Mouse (Mus musculus) kidney, adult 9 months (tissue): ENCODE measurements at regions not wholly inside any gene's neighbourhood (a gene's known extent, or its start where the extent isn't known, plus 50 kb on each side); places are given as distances from the start of the nearest gene placed in this dataset.
"Not testable (repeated sequence)": the region's sequence is repeated elsewhere in the genome, so short reads cannot be mapped to it uniquely, and the experiment has no call there.

Experiments used
- DNase-seq: peaks from one replicate; pipeline ENCODE4 v3.0.0; 2022

DNA sequence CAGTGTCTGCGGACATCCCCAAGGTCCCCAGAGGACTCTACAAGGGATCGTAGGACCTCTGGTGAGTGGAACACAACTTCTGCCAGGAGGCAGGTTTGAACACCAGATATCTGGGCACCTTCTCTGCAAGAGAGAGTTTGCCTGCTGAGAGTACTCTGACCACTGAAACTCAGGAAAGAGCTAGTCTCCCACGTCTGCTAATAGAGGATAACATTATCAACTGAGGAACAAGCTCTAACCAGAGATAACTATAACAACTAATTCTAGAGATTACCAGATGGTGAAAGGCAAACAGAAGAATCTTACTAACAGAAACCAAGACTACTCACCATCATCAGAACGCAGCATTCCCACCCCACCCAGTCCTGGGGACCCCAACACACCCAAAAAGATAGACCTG, 415.1 kb downstream of the Sis start:
- DNase-seq, result not testable (repeated sequence)

DNA sequence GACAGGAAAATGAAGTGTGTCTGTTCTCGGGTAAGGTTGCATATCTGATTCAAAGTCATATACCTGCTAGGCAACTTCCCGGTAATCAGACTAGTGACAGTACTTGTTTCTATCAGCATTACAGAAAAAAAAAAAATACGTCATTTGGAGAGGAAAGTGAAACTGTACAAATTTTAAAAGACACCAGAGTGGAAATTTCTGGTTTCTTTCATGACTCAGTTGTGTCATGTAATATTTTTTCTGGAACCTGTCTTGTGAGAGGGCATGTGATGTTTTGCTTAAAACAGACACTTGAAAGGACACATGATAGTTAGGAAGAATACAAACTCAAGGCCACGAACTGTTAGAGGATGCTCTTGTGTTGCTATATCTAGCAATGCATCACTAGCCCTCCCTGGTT, 433.7 kb downstream of the Sis start:
- DNase-seq, result no peak

DNA sequence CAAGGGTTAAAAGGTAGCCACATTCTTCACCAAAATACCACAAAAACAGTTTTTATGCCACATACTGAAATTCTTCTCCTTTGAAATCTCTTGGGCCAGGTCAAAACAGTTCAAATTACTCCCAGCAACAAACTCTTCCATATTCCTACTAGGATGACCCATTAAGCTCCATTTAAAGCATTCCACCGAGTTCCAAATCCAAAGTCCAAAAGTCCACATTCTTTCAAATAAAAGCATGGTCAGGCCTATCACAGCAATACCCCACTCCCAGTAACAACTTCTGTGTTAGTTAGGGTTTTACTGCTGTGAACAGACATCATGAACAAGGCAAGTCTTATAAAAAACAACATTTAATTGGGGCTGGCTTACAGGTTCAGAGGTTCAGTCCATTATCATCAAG, 441.9 kb downstream of the Sis start:
- DNase-seq, result peak; percentile 59

DNA sequence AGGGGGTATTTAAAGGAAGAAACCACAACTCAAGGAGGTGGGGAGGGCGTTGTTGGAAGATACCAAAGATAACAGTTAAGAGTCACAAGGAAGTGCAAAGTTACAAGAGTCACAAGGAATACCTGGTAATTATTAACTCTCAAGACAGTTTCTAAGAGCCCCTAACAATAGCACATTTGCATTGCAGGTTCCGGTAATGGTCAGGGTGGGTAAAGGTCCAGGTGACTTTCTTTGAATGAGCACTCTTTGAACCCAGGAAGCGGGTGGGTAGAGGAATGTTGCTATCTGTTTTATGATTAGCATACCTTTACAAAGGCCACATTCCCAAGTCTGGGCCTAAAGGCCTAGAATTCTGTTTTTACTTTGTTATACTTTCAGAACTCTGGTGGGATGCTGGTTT, 449.8 kb downstream of the Sis start:
- peak; percentile 4 for DNase-seq

DNA sequence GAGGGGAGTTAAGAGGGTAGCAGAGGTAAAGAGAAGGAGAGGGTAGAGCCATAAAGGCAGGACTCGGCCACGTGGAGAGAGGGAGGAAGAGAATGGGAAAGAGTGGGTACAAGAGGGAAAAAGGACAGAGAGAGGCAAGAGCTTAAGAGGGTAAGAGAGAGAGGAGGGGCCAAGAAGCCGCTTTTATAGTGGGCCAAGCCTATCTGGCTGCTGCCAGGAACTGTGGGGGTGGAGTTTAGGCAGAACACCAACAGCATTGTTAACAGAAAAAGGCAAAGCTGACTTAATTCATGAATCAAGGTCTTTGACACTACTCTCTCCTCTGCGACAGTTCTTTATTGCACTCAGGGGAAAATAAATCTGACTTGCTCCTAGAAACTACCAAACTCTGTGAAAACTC, 463.4 kb downstream of the Sis start:
- no peak for DNase-seq

DNA sequence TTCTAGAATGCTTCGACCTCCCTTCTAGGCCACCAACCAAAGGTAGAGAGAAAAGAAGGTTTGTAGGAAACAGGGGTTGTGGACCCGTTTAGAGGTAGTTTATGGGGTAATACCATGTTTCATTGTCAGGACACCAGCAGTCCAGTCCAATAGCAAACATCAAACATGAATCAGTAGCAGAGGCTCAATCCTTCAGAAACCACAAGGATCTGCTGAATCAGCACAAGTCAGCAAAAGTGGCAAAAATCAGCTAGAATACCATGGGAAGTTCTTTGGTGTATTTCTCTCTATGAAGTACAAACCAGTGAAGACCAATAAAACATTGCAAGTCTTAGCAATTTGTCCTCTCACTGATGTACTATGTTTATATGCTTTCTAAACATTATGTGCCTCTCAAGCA, 465.9 kb downstream of the Sis start:
- no peak for DNase-seq

DNA sequence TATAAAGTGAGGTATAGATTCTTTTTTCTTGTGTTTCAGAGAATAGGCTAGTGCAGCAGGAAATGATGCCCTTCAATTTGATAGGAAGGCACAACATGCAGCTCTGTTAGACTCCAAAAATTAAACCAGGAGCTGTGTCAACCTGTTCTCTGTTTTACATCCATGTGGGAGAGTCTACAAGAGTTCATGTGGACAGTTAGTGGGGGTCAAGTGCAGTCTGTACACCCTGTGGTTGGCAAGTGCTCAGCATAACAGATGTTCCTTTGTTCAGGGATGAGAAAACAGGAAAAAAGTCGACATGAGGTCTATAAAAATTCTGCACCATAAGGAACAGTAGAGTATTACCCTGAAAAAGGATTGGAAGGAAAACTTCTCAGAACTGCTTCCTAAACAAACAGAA, 512.3 kb downstream of the Sis start:
- DNase-seq, result no peak
